Mouse (Mus musculus) adrenal gland, adult 8-10 months (tissue): ENCODE measurements around the gene Pdlim1. TPM values are rescaled to one million over a fixed set of nuclear protein-coding genes. Genes with fewer than 3 reads are reported as not detected.
A peak's percentile ranks its signal among the peaks of the same experiment; 100 is the strongest.
"Not testable (repeated sequence)": the region's sequence is repeated elsewhere in the genome, so short reads cannot be mapped to it uniquely, and the experiment has no call there.

Experiments used
- DNase-seq: peaks from one replicate; pipeline ENCODE4 v3.0.0; 2022
- total RNA-seq, 4 experiments: library from RNA; stranded (reverse); gene quantifications; 2 replicates each; pipeline ENCODE4 v1.2.4; 2022

Gene Pdlim1
- total RNA-seq, 4 experiments from 2014 or later, result 9.4 to 17.0 (median 12.6) TPM

DNA sequence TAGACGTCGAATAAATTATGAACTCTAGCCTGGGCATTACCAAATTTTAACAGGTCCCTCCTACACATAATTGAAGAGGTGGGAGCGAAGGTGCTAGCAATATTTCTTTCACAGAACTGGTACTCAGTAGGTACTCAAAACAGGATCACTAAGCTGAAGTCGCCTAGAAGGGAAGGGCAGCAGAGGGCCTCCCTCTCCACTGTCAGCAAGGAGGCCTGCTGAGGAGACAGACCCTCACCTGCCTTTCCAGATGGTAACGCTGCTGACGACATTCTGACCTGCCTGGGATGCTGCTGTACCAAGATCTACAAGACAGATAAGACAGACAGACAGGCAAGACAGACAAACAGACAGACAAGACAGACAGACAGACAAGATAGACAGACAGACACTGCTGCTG lies 31.3 kb downstream of the Pdlim1 start:
- no peak for DNase-seq

DNA sequence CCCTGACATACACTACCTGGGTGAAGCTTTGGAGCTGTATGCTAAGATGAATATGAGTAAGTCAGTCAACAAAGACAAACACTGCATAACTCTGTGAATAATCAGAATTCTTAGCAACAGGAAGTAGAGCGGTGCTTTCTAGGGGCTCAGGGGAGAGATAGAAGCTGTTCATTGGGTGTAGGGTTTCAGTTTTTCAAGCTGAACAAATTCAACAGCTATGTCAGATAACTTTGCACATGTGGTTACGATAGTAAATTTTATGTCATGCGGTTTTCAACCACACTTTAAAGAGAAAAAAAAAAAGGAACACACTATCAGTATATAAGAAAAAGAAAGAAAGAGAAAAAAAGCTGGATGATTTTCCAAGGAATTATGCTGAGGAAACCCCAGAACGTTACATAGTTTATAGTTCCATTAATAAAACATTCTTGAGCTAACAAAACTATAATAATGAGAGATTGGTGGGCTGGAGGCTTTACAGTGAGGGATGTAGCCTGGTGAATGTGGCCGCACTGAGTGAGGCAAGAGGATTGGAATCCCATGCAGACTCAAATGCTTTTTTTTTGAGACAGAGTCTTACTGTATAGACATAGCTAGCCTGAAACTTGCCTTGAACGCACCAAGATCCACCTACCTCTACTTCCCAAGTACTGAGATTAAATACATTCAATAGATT lies 33.3 kb downstream of the Pdlim1 start:
- DNase-seq, result no peak

DNA sequence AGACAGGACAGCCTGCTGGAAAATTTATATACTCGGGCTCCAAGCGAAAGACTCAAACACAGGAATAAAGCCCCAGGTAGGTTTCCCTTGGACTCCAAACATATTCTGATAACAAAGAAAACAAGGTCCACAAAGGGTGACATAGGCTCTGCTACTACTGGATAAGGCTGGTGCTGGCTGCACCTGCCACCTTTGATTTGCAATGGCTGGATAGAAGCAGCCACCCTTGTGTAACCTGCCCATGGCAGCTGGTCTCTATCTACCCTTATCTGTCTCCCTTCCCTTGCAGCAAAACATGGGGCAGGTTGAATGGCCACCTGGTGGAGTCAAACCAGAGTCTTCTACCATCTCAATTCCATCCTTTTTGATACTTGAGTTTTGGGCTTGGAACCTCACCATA lies 39.1 kb downstream of the Pdlim1 start:
- no peak for DNase-seq

DNA sequence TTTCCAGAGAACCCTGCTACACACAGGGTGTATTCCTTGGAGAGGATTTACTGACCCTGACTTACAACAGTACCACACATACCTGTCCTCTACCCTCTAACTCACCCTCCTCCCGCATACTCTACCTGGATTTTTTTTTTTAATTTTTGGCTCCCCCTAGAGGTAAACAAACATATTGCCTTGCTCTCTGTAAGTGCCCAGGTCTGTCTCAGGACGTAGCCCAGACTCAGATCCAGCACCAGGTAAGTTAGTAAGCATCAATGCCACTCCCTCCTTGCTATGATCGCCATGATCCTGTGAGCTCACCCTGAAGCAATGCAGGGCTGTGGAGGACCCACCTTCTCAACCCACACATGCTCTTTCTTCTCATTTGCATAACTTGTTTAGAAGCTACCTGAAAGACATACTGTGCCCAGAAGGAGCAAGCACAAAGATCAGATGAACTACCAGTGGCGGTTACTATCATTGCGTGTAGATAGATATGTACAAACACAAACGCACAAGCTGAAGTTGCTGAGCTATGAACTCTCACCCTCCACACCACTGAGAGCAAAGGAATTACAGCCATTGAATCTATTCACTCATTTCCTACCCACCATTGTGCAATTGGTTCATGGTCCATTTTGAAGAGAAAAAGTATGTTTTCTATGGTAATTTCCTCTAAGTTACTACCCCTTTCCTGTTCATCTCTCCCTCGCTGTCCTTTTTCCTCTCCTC lies 39.7 kb downstream of the Pdlim1 start:
- DNase-seq, result no peak

DNA sequence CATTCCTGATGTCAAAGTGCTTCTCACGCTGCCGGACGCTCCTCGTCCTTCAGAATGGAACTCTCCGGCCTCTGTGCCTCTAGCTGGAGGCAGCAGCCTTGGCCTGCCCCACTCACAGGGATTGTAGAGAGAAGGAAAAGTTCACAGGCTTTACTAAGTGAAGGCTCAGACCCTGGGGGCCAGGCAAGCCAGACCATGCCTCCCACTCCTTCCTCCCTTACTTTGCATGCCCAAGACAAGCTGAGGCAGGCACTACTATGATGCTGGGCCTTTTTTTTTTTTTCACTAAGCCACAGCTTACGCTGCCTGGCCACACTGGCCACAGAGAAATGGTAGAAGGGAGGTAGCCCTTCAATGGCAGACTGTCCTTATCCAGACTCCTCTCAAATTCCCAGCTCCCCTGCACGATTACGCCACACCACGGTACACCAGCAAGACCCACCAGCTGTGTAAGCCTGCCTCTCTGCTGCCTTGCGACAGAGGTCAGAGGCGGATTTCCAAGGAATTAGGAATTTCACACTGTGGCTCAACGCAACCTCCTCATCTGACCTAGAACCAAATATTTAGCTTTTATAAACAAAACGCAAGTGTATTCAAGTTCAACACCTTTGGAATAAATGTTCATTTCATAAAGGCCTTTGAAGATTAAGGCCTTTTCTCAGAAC lies 40.4 kb downstream of the Pdlim1 start:
- no peak for DNase-seq

DNA sequence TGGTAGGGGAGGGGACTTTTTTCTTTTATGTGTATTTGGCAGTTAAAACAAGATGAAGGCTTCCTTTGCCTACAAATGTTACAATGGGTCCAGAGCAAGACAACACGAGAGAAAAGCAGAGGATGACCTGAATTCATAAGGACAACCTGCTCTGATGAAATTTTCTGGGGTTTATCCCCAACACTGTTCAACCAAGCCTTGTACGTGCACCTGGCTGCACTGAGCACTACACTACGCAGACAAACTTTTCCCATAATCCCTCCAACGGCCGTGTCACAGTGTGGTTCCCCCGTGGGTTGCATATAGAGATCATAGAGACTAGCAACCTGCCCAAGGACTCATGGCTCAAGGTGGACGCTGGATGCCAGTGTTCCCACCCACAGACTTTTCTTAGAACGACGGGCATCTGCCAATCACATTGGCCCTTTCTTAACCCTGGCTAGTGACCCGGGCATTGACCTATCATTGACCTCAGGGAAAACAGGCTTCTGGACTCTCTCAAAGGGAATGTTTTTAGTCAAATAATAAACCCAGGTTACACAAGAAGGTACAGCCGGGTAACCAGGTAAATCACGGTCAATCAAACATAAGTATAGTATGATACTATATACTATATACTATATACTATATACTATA lies 45.0 kb downstream of the Pdlim1 start:
- no peak for DNase-seq

DNA sequence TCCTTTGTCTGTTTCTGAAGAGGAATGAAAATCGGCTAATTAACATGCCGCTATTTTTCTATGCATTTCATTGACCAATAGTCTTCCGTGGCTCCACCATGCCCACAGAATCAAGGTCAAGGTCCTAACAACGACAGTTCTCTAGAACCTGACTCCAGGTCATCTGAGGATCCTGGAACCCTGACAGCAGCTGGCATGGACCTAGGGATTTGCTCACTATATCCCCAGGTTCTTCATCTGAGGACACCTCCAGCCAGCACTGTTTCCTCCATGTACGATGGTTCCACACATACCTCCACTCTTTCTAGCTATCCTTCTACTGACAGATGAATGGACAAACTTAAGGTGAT lies 45.9 kb downstream of the Pdlim1 start:
- peak; percentile 4 for DNase-seq

- DNase-seq, result peak; percentile 24
Observed at GRCm38 (mm10) chr19:40225102-40225760, 46.4 kb downstream of the Pdlim1 start.

DNA sequence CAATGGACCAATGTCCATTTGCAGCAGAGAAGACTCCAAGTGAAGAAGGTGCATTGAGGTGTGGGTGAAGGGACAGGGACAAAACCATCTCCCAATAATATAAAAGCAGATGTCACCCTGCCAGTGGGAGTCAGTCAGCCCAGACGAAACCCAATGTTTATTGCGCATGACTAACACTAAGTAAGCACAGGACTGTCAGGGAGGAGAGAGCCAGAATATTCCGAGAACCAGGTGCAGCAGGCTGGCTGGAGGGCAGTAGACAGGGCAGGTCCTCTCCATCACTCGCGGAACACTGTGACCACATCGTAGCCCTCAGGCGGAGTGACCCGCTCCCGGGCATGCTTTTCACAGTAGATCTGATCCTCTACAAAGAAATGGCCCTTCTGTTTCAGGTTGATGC lies 49.3 kb downstream of the Pdlim1 start:
- not testable (repeated sequence) for DNase-seq

DNA sequence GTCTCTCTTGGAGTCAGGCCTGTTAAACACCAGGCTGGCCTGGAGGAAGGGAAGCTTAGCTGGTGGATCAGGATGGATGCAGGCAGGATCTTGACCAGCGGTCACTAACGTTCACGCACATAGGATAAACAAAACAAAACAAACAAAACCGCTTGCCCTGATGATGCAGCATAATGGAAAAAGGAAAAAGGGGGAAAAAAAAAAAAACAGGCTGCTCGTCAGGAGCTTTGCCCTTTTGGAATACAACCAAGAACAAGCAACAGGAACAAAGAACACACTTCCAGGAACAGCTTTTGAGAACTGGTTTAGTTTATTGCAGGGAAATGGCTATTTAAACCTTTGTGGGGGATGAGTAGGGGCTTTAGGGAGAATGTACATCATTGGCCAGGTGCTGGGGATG lies 50.8 kb downstream of the Pdlim1 start:
- DNase-seq, result no peak

DNA sequence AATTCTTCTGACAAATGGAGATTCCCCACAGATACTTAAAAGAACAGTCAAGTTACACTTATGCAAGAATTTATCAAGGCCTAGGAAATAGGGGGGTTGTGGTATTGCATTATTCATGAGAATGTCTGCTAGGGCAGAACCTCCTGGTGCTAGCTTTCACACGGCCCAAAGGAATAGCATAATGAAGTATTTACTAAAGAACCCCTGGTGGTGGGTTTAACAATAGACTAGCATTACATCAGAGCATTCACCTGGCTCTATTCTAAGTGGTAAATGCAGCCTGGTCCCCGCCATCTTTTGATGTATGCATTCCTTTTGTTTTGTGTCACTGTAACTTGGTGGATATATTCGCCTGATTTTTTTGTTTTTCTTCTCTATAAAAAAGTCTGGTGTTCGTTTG lies 68.7 kb downstream of the Pdlim1 start:
- not testable (repeated sequence) for DNase-seq

GRCm38 (mm10) chr19:40190596-40190995 lies 81.0 kb downstream of the Pdlim1 start:
- no peak for DNase-seq

DNA sequence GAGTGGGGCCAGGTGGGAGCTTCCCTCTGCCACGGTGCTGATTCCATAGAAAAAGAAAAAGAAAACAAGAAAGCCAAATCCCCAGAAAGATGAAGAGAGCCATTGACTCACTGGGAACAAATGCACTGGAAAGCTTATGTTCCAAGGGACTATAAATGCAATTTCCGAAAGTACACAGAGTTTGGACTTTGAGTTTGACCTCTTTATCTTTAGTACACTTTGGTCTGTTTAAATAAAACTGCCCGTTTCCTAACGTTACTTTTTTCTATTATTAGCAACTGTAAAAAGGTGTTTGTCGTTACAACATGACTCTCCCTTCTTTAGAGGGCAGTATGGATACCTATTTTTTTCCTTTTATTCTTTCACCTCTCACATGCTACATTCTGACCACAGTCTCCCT lies 84.5 kb downstream of the Pdlim1 start, which contains the start of gene Cyp2c70:
TSS of gene Cyp2c70 (minus strand) at position 174 of the 400 bp plus-strand sequence.
- no peak for DNase-seq

GRCm38 (mm10) chr19:40183600-40183999 lies 88.0 kb downstream of the Pdlim1 start:
- DNase-seq, result no peak

DNA sequence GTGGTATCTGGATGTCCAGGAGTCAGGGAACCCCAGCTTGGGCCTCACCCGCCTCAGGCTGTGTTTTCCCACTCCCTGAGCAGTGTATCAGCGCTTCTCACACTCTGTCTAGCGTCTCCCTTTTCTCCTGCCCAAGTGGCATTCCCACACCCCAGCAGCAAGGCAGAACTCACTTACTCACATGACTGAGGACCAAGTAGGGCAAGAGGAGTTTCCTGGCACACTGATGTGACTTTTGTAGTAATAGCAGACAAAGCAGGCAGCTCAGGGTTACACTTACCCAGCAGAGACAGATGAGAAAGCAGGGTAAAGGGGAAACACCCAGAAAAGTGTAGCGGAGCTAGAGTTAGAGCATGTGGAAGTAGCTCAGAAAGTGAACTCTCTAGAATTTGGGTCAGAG lies 93.3 kb downstream of the Pdlim1 start:
- DNase-seq, result no peak

Other genes starting within 250 kb of the Pdlim1 start
- not detected for gene Cyp2c54, start 198.0 kb downstream of the Pdlim1 start, total RNA-seq
- gene Cyp2c50, start 182.2 kb downstream of the Pdlim1 start, total RNA-seq, result under 1 TPM in 2 of 4 experiments, not detected in 2; 0.20 to 0.51 TPM
- under 1 TPM; 0.18 to 0.94 (median 0.36) TPM for gene Cyp2c70, start 84.5 kb downstream of the Pdlim1 start, total RNA-seq
- 100 to 1,000 TPM in 1 of 4 experiments, 10 to 100 TPM in 3; 48.2 to 120 (median 68.1) TPM for gene Sorbs1, start 241.9 kb upstream of the Pdlim1 start, total RNA-seq